Mouse (Mus musculus) left cerebral cortex, postnatal 10 days (tissue): ENCODE results near the gene Plekhh1. TPM values are rescaled to one million over a fixed set of nuclear protein-coding genes. Genes with fewer than 3 reads are reported as not detected.

Source experiments
- DNase-seq, 2 experiments: peaks; one replicate each; pipeline ENCODE4 v3.0.0; 2021 to 2022; ENCODE audit warnings: low spot score in 2 of 2, mixed read lengths in 1 of 2; ENCODE audit errors: extremely low spot score in 1 of 2
- intact Hi-C: fragments of 180-260 bp; cut with DNase I; formaldehyde crosslinking; loops from one replicate; pipeline ENCODE4 v1.15.1; 2025
- total RNA-seq, 2 experiments: library from RNA; stranded (reverse); gene quantifications; 2 replicates each; pipeline ENCODE4 v1.2.3; 2021

Gene Plekhh1
- 1 to 10 TPM; 3.2 to 3.3 TPM for total RNA-seq

DNA sequence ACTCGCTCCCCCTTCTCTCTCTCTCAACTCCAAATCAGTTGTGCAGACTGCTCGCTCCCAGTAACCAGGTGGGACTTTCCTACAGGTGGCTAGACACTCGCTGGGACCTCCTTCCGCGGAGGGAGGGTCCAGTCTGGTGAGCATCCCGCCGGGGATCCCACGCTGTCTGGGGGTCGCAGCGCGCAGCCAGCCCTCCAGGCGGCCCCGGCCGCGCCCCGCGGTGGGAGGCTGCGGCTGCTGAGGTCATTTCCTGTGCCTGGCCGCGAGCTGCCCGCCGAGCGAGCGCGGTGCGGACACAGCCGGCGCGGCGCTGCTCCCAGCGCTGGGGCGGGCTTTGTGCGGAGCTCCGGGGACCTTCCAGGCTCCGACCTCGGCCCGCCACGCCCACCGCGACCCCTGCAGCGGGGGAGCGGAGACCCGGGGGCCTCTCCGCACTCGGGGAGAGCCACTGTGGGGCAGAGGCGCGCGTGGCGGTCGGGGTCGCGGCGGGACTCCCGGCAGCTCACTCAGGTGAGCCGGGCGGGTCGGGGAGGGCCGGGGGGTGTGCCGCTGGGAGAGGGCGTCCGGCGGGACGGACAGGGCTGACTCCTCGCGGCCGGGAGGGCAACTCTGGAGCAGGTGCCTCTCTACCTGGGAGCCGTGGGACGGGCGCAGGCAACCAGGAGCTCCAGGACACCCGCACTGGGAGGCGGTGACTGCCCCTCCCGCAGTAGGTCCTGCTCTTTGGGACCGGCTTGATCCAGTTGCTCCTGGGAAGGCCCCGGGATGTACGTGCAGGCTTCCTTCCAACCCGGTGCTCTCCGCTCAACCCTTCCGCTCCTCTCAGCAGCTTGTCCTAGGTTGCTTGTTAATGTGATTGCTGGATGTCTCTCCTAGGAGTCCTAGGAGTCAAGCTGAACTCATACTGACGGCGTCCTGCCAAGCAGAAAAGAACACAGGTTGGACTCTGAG lies at the start of gene Plekhh1:
Plekhh1 (plus strand) TSS at position 253 of the 951 bp plus-strand sequence.
- peak in 1 of 2 experiments; percentile 70 for DNase-seq
- intact Hi-C loops = no loop called here

DNA sequence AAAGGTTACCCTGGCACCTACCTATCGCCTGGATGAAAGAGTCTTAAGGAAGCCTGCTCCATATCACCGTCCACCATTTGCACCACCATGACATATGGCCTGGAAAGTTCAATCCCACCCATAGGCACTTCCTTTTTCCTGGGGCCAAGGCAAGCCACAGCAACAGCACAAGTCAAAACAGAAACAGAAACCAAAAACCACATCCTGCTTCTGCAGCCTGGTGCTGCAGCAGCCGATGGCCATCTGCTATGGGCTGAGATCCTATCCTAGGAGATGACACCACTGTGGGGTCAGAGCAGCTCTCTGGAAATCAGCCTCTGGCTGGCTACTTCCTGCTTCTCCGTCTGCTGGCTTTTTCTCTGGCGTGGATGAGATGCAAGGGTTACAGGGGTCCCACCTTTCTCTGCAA lies 48.3 kb upstream of the Plekhh1 start:
- intact Hi-C loops = no loop called here
- no peak for DNase-seq

DNA sequence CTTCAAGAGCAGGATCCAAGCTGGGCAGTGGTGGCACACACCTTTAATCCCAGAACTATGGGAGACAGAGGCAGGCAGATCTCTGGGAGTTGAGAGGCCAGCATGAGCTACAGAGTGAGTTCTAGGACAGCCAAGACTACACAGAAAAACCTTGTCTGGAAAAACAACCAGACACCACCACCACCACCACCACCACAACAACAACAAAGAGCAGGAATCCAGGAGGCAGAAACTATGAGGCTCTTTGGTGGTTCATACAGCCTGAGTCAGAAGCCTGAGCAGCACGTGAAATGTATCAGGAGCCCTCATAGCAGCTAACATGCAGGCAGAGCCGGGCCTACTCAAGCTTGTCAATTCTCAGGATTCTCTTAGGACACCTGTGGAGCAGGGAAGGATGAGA lies 47.8 kb upstream of the Plekhh1 start:
- intact Hi-C loops = no loop called here
- DNase-seq = no peak

DNA sequence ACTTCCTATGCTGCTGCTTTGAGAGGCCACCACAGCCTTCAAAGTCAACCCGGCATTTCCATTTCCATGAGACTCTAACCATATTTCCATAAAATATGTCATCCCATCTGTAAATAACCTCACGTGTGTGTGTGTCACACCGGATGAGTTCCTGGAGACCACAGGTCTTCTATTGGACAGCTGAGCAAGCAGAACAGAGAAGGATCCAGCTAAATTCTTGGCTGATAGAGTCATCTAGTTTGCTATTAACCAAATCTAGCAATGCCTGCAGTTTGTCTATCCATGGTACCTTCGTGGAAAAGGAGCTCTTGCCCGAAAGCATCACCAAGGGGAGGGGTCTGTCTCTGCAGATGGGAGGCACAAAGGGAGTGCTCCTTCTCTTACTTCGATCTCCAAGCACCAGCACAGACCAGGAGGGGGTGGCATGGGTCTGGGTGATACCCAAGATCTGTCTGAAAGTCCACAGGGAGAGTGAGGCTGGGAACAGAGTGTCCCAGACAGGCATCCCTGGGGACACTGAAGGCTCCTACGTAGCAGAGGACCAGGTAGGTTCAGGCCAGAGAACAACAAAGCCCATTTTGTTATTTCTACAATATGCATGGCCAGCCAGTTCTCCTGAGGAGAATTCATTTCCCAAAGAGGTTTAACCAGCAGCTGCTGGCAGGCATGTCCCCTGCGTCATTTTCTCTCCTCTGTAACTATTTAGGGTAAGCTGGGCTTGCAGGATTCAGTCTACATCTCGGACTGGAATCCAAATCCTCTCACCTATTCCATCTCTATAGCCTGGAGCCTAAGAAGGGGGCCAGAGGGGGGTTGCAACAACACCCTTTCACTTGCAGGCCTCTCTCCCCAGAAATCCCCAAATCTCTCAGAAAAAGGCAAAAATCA lies 46.8 kb upstream of the Plekhh1 start:
- no peak for DNase-seq
- intact Hi-C loops = no loop called here

DNA sequence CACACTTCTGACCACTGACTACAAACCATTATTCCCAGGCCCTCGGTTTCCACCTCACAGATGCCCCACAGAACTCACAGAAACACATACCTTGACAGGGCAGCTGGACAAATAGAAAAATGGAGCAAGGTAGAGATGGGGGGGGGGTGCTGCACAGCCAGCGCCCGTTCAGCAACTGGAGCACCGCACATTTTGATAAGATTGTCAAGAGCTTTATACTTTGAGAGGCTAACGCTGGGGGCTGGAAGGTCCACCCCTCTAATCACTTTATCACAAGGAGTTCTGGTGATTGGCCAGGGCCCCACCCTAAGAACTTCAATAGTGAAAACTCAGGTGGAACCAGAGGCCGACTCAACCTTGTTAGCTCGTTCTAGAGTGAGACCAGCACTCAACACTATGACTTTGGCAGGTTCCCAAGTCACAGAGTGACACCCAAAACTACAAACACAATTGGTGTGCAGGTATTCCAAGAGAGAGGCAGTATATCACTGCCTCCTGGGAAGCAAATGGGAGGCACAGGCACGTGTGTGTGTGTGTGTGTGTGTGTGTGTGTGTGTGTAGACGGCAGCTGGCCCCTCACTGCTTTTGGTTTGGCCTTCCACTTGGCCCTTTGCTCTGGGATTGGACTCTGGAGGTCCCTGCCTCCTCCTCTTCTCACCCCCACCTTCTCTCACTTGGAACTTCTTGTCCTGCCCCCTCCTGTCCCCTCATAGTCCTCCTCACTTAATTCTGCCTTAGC lies 45.5 kb upstream of the Plekhh1 start:
- DNase-seq = no peak
- intact Hi-C loops = no loop called here

DNA sequence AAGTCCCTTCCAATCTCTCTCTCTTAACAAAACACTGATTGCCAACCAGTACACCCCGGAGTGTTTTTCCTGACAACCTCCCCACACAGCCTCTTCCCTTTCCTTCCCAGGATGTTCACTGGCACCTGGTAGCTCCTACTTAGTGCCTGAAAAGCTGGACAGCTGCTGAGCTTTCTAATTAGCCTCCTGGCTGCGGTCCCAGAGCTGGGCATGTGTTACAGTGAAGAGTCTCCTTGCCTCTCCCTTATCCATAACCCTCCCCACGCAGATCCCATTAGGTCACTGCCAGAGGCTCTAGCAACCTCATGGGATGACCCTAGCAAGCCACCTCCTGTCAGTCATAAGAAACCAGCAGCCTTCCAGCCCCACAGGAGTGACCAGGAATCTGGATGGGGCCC lies 44.9 kb upstream of the Plekhh1 start:
- peak; percentile 42 to 68 for DNase-seq
- intact Hi-C loops = no loop called here

DNA sequence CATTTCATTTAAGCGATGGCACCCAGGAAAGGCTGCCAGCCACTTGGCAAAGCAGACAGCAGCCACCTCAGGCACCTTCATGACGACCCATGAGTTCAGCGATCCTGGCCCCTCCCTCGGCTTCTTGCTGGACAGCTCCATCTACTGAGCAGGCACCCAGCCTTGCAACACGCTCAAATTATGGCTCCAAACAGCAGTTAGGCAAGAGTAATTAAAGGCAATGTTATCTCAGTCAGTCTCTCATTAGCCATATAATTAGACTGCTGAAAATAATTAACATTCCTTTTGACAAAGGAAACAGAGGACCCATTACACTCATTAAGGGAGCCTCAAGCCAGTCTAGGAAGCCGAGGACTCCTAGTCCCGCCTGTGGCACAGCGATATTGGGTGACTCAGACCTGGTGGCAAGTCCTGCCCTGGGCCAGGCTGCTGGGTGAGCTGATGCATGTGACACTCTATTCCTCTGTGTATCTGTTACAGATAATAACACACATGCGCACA lies 41.3 kb upstream of the Plekhh1 start:
- DNase-seq = no peak

DNA sequence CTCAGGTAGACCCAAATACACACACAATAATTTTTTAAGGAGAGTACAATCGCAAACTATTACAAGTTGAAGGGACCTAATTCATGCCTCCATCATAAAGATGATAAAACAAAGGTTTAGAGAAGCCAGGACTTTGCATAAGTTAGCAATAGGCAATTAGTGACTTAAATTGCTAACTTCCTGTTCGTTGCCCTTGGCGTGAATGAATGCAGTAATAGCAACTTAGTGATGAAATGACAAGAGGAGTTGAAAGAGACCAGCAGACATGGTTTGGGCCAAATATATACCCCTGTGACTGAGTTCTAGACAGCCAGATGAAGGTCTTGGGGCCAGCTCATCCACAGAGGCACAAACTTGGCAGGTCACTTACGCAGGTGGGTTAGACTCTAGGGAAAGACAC lies 32.7 kb upstream of the Plekhh1 start:
- intact Hi-C loops = no loop called here
- DNase-seq = no peak

More for the DNA sequence above, 41.3 kb upstream of the Plekhh1 start:
- intact Hi-C loops = no loop called here

DNA sequence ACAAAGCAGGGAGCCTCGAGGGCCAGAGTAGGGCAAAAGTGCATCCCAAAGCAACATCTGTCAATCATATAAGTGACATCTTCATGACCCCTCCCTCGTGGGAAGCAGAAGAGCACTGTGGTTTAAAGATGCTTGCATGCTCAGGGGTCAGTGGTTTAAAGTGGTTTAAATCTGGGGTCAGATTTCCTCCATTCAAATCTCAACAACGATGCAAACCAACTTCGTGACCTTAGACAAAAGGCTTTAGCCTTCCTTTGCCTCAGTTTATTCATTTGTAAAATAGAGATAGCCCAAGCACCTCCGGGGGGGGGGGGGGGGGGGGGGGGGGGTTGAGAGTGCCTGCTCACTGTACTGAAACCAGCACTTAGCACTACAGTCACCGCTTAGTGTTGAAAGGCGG lies 32.3 kb upstream of the Plekhh1 start:
- DNase-seq = no peak
- intact Hi-C loops = no loop called here

DNA sequence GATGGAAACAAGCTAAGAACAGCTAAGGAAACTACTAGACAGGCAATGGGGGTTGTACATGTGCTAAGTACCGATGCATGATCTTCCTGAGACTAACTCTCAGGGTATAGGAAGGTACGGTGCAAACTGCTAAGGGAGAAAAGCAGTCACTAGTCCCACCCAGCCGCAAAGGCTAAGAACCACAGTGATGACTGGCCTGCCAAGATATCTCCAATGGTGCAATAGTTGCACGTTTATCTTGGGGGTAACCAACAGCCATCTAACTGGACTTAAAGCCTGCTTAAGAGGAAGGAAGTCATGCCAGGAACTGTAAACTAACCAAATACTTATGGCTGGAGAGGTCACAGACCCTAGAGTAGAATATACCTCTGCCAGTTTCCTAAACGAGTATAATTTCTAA lies 26.6 kb upstream of the Plekhh1 start:
- intact Hi-C loops = no loop called here
- no peak for DNase-seq

DNA sequence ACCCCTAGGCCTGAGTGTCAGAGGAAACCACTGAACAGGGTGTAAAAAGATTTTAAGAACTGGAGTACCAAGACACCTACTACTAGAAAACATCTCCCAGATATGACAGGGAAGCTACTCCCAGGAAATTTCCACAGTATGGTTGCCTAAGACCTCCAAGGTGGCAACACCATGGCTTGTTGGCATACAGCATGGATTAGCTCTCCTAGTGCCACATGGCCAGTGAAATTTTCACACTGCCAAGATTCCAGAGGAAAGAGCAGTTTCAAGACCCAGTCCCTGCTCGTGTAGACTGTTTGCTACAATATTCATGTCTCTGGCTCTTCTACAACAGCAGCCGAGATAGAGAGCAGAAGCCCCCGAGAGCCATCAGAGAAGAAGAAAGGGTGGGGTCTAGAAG lies 26.0 kb upstream of the Plekhh1 start:
- no peak for DNase-seq
- intact Hi-C loops = no loop called here

DNA sequence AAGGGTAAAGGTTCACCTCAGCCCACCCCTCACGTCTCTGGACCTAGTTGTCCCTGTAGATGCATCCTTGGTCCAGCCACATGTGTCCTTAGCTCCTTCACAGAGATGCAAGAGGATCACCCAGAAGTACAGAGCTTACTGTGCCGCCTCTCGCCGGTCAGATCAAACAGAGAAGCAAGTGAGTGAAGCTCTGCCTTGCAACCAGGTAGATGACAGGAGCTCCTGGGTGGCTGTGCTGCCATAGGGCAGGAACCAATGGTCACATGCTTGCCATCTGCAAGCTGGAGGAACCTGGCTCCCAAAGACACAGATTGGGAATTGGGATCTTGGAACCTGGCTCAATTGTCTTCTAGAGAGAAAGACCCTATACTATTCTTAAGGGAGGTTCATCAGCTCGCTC lies 23.5 kb upstream of the Plekhh1 start:
- intact Hi-C loops = no loop called here
- DNase-seq = no peak

DNA sequence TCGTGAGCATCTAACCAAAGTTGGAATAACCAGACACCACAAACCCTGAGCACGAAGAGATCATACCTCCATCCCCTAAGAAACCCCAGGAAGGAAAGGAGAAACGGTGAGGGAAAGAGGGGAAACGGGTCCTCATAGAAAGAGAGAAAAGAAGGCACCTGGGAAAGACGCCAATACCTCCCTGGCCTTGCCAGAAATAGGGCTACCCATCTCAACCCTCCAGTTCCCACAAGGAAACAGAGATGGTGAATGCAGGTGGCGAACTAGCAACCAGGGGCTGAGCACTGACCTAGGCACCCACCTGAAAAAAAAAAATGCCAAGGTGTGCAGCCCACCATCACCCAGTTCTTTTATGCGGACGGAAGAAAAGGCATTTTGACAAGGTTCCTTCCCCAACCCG lies 22.9 kb upstream of the Plekhh1 start:
- intact Hi-C loops = loop anchor here (2.0 kb wide), 1 partner anchor 87 kb away; no protein-coding TSS in a partner anchor
- no peak for DNase-seq

DNA sequence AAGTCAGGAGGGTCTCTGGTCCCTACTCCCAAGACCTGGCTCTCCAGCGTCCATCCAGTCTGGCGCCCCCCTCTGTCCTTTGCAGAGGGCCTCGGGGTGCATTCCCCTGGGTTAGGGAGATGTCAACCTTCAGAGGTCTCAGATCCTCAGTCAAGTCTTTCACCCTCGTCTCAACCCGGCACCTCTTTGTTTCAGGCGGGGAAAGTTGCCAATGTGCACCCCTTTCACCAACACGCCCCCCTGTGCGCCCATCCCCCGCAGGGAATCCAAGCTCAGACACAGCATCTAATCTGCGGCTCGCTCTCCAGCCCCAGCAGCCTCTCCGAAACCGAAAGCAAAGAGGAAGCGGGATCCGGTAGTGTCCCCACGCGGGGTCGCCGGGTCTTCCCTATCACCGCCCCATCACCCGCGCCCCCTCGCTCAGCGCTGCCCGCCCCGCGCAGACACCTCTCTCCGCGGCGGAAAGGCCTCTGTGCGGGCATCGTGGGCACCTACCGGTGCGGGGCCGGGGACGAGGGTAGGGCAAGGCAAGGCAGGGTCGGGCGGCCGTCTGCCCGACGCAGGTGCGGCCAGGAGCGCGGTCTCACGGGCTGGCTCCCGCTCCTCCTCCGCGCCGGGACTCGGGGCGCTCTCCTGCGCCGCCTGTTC lies 22.4 kb upstream of the Plekhh1 start:
- intact Hi-C loops = loop anchor here (2.0 kb wide), 1 partner anchor 88 kb away; no protein-coding TSS in a partner anchor
- peak; percentile 52 to 79 for DNase-seq

DNA sequence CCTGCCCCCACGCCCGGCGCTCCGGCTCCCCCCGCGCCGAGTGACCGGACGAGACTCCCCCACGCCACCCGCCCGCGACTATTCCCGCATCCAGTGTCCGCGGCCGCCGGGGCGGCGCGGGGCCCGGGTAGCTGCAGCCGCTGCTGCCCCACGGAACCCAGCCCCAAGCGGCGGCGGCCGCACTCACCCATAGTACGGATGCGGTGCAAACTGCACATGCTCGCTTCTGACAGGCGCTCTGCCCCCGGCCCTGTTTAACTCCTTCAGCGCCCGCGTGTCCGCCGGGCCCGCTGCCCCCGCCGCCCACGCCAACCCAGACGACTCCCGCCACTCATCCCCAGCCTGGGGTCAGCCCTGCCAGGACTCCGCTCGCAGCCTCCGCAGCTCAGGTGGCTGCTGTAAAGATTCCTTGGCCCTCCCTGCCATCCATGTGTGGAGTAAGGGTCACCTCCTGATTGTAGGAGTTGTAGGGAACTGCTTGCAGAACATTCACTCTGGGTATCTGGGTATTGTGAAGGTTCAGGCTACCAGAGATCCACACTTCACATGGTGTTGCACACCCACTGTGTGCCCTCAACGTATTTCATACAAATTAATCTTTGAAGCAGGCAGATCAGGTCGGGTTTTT lies 21.7 kb upstream of the Plekhh1 start, which contains the start of gene Tmem229b:
Tmem229b (minus strand) TSS at position 502 of the 628 bp plus-strand sequence.
- peak; percentile 47 to 81 for DNase-seq
- intact Hi-C loops = loop anchor here (2.0 kb wide), 1 partner anchor 88 kb away; no protein-coding TSS in a partner anchor

DNA sequence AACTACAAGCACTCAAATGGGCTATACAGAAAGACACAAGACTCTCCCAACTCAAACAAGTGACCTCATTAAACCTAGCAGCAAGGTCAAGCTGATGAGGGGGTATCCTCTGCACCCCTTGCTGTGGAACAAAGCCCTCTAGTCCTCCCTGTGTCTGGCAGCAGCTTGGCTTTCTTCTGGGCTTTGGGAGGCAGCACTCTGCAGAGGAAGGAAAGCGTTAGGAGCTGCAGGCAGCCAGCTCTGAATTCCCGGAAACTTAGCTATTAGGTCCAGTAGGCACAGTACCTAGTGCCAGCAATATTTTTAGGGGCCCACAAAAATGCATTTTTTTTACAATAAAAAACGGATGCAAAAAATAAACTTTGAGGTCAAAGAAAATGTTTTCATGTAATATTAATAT lies 18.4 kb upstream of the Plekhh1 start:
- no peak for DNase-seq
- intact Hi-C loops = no loop called here

DNA sequence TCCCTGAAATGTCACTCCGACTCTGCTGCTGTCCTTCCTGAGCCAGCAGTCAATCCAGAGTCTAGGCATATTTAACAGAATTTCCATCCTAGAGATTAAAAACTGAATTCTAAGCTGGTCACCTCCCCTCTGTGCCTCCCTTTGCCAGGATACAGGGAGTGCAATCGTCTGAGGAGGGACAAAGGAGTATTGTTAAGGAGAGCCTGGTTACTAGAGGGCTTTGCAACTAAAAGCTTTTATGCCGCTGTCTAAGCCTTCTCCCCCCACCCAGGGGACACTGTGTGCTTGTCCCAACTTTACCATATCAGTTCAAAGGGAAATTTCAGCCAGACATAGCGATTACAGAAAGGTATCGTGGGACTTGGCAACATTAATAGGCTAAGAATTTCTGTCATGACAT lies 12.9 kb upstream of the Plekhh1 start:
- intact Hi-C loops = no loop called here
- no peak for DNase-seq

DNA sequence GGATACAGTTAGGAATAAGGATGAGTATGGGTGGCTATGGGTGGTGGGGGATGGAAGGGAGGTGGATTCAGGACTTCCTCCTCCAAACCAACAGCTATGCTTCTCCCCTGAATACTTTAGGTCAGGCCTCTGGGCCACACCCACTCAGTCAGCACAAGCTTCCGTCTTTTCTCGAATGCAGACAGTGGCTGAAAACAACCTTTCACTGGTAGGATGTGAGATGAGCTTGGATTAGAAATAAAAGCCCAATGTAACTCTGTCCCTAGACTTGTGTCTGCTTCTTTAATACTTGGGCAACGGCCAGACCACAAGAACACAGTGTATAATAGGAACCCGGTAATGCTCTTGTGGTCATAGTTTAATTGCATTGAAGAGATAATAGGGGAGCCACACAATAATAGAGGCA lies 11.0 kb upstream of the Plekhh1 start:
- intact Hi-C loops = no loop called here
- peak in 1 of 2 experiments; percentile 27 for DNase-seq
